Mouse (Mus musculus) limb, embryonic 11.5 days (tissue): Measurements from ENCODE around the gene Sp2. TPM values are rescaled to one million over a fixed set of nuclear protein-coding genes. Genes with fewer than 3 reads are reported as not detected.

Experiments
- ATAC-seq: fragments of 200-750 bp; cut with Nextera tagmentation; 2 replicates; pipeline ENCODE4 v1.8.0; 2017; ENCODE audit warnings: low read depth; ENCODE audit not compliant: insufficient number of reproducible peaks, low FRiP score, low TSS enrichment
- DNase-seq: peaks from one replicate; pipeline ENCODE4 v3.0.0-alpha.2; 2015; ENCODE audit warnings: low spot score
- H3K27ac ChIP-seq: fragments of 300-500 bp; sonication (generic); replicated peaks from 2 replicates; pipeline ENCODE4 v1.5.1; 2014; ENCODE audit warnings: low read depth, mild to moderate bottlenecking, low read length
- H3K27me3 ChIP-seq: fragments of 300-500 bp; sonication (generic); 2 replicates; pipeline ENCODE4 v1.6.1; 2014; ENCODE audit warnings: mild to moderate bottlenecking, low read length, mixed read lengths; ENCODE audit not compliant: control insufficient read depth, insufficient read depth
- H3K36me3 ChIP-seq: fragments of 300-500 bp; sonication (generic); 2 replicates; pipeline ENCODE4 v1.6.1; 2014; ENCODE audit warnings: mild to moderate bottlenecking, low read length, moderate library complexity, mixed read lengths; ENCODE audit not compliant: control insufficient read depth, insufficient read depth
- H3K4me1 ChIP-seq: fragments of 300-500 bp; sonication (generic); 2 replicates; pipeline ENCODE4 v1.6.1; 2014; ENCODE audit warnings: low read length, mixed read lengths; ENCODE audit not compliant: control insufficient read depth, insufficient read depth
- H3K4me2 ChIP-seq: fragments of 300-500 bp; sonication (generic); 2 replicates; pipeline ENCODE4 v1.6.1; 2014; ENCODE audit warnings: low read depth, mild to moderate bottlenecking, moderate library complexity; ENCODE audit not compliant: severe bottlenecking
- H3K4me3 ChIP-seq: fragments of 300-500 bp; sonication (generic); 2 replicates; pipeline ENCODE4 v1.5.1; 2014; ENCODE audit warnings: low read depth, low read length
- H3K9ac ChIP-seq: fragments of 300-500 bp; sonication (generic); 2 replicates; pipeline ENCODE4 v1.6.1; 2014; ENCODE audit warnings: mild to moderate bottlenecking, low read length
- H3K9me3 ChIP-seq: fragments of 300-500 bp; sonication (generic); 2 replicates; pipeline ENCODE4 v1.6.1; 2016; ENCODE audit warnings: low read length; ENCODE audit not compliant: control insufficient read depth
- WGBS: fragments of 180-500 bp; shearing (Covaris S2); extraction: QIAGEN DNeasy Blood & Tissue Kit; methylation state at CpG from one replicate; pipeline ENCODE4 v1.1.7; 2014; 5-methylcytosine and 5-hydroxymethylcytosine counted together
- polyA plus RNA-seq: library from polyadenylated mRNA; unstranded; fragments of >200 nt; fragmentation: Nextera tagmentation; extraction: Ambion mirVana; gene quantifications from 2 replicates; pipeline ENCODE4 v1.2.1, GENCODE M21; 2014

Sp2 gene
- polyA plus RNA-seq, 1 experiment from 2014 or later = 23.4 TPM

DNA sequence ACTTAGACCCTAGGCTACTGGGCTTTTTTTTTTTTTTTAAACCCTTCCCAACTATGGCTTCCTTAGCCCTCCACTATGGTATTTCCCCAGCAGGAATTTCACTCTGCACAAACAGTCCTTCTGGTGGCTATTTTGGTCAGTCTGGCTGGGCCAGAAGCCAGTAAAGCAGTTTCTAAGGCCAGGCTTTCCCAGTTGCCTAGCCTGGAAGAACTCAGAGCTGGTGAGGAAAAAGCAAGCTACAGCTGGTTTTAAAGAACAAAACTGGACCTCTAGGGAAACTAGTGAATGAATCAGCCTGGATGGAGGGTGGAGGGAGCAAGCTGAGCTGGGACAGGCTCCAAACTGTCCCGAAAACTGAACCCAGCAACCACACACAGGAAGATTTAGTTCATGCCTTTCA lies 13.0 kb downstream of the Sp2 start:
- ATAC-seq (no peak), DNase-seq (no peak)
- 74% methylated on average over 1 of the region's 1 CpGs for WGBS
- no peaks in the 10 kb centered on the region for H3K27me3 ChIP-seq
- H3K9ac ChIP-seq = no peak overlapping the region
- no peak overlapping the region for H3K4me3 ChIP-seq
- no peaks in the 10 kb centered on the region for H3K9me3 ChIP-seq
- H3K4me2 ChIP-seq = no peak overlapping the region
- no peaks in the 10 kb centered on the region for H3K4me1 ChIP-seq
- H3K36me3 ChIP-seq = no peaks in the 10 kb centered on the region
- H3K27ac ChIP-seq = no peak overlapping the region

DNA sequence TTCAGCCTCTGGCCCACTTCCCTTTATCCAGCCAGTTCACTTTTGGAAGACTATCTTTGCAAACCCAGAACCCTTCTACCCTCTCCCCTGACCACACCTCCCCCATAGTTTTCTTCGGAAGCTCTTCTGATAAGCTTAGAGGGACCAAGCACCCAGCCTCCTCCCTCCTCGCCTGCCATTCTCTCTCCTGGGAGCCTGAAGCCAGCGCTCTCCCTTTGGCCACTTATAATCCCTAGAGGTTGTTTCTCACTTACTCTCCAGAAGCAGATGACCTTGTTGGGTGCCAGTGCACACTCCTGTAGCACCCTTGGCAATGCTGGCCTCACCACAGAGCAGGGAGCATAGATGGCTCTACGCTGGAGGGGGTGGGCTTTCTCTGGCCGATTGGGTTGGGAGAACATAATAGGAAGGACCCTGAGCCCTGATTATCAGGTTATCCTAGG lies 13.5 kb downstream of the Sp2 start:
- Histone ChIP-seq H3K4me2 (no peak overlapping the region), H3K4me3 (no peak overlapping the region), H3K27me3 (no peaks in the 10 kb centered on the region), H3K36me3 (0 out of 2 replicates have a peak, but pooled peaks cover 2% of the 10 kb centered on the region), H3K4me1 (no peaks in the 10 kb centered on the region), H3K9ac (no peak overlapping the region), H3K27ac (no peak overlapping the region), H3K9me3 (no peaks in the 10 kb centered on the region)
- WGBS = 78% methylated on average over 5 of the region's 5 CpGs
- DNase-seq = no peak
- no peak for ATAC-seq

DNA sequence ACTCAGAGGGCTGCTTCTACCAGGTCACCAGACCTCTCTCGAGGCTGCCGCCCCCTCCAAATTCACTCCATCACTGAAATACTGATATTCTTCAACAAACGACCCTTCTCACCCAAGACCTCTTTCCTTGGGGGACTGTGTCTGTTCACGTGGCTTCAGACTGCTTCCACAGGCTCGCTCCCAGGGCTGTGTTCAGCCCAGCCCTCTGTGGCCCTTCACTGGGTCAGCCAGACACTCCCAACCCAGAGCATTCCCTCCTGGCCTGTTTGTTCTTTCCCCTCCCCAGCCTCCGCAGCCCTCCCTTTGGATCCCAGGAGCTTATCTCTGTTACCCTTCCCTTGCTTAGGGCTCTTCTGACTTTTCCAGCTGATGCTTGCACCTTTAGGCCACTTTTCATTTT lies 14.3 kb downstream of the Sp2 start:
- ATAC-seq = no peak
- Histone ChIP-seq H3K36me3 (0 out of 2 replicates have a peak, but pooled peaks cover 2% of the 10 kb centered on the region), H3K4me1 (no peaks in the 10 kb centered on the region), H3K9ac (no peak overlapping the region), H3K27me3 (no peaks in the 10 kb centered on the region), H3K27ac (no peak overlapping the region), H3K4me3 (no peak overlapping the region), H3K9me3 (no peaks in the 10 kb centered on the region), H3K4me2 (no peak overlapping the region)
- 67% methylated on average over 6 of the region's 6 CpGs for WGBS
- DNase-seq = no peak

DNA sequence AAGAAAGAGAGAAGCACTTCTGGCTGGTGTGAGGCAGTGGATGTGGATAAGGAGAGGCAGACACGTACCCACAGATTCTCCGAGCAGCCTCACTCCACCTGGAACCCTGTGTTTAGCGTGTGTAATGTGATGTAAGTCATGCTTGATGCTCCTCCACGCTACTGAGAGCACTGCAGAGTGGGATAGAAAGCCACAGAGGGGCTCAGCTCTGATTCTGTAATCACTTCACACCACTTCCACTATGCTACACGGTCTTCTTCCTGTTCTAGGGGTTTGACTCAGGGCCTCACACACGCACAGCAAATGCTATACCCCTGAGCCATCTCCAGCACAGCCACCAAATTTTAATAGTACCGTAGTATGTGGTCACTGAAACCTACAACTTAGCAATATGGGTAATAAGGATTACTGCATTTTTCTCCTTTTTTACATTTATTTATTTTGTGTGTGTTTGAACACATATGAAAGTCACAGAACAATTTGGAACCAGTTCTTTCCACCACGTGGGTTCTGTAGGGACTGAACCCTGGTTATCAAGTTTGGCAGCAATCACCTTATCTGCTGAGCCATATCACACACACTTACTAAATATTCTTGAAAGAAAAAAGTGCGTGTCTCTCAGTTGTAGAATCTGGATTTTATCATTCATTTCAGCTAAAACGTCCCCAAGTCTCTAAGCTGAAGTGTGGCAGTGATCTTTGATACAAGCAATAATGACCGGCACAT lies 15.1 kb downstream of the Sp2 start:
- ATAC-seq (no peak), DNase-seq (no peak)
- WGBS = 86% methylated on average over 11 of the region's 11 CpGs
- H3K9ac ChIP-seq = no peak overlapping the region
- no peaks in the 10 kb centered on the region for H3K27me3 ChIP-seq
- H3K36me3 ChIP-seq = peaks cover 2% of the 10 kb centered on the region; the same call in 1 of the 2 replicates
- no peak overlapping the region for H3K4me2 ChIP-seq
- no peaks in the 10 kb centered on the region for H3K4me1 ChIP-seq
- no peak overlapping the region for H3K4me3 ChIP-seq
- no peaks in the 10 kb centered on the region for H3K9me3 ChIP-seq
- H3K27ac ChIP-seq = no peak overlapping the region

DNA sequence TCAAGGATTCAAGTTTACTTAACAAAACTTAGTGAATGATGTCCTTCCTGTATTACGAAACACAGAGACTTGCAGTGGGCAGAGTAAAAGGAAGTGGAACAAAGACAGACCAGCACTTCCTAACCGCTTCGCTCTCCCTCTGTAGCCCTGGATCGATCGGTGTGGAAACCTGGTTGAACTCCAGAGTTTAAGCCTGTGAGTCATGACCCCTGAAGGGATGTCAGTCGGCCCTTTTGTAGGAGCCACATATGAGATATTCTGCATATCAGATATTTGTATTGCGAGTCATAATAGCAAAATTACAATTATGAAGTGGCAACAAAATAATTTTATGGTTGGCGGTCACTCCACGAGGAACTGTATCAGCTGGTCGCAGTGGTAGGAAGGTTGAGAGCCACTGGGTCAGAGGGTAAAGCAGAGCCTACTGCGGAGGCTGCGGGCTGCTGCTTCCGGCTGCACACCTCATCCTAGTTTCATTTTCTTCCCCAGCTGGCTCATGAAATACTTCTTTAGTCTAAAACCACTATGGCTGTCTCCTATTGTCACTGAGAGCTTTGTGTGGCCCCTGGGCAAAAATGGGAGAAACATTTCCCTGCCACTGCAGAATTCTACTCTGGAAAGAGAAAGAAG lies 15.7 kb downstream of the Sp2 start:
- no peaks in the 10 kb centered on the region for H3K9me3 ChIP-seq
- no peak overlapping the region for H3K9ac ChIP-seq
- WGBS = 92% methylated on average over 13 of the region's 13 CpGs
- no peak overlapping the region for H3K4me2 ChIP-seq
- ATAC-seq (no peak), DNase-seq (no peak)
- H3K27me3 ChIP-seq = no peaks in the 10 kb centered on the region
- H3K27ac ChIP-seq = no peak overlapping the region
- peaks cover 2% of the 10 kb centered on the region; the same call in 1 of the 2 replicates for H3K36me3 ChIP-seq
- no peak overlapping the region for H3K4me3 ChIP-seq
- H3K4me1 ChIP-seq = no peaks in the 10 kb centered on the region

DNA sequence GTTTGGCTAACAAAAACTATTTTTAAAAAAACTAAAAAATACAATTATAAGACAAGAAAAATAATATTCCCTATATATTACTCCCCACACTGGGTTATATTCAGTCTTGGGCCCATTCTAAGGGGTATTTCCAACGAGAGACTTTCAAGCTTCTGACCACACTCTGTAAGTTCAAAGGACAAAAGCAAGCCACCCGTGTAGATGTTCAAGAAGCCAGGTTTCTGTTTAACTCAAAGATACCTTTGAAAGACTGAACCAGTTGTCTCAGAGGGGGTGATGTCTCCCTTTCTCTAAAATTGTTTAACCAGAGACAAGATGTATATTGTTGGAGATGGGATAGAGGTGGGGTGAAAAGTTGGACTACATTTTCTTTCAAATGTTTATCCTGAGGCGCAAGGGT lies 16.6 kb downstream of the Sp2 start:
- no peak overlapping the region for H3K27ac ChIP-seq
- H3K9me3 ChIP-seq = no peaks in the 10 kb centered on the region
- H3K4me1 ChIP-seq = no peaks in the 10 kb centered on the region
- H3K36me3 ChIP-seq = peaks cover 2% of the 10 kb centered on the region; the same call in 1 of the 2 replicates
- DNase-seq (no peak), ATAC-seq (no peak)
- 93% methylated on average over 3 of the region's 3 CpGs for WGBS
- H3K4me3 ChIP-seq = no peak overlapping the region
- H3K9ac ChIP-seq = no peak overlapping the region
- H3K27me3 ChIP-seq = no peaks in the 10 kb centered on the region
- H3K4me2 ChIP-seq = no peak overlapping the region

DNA sequence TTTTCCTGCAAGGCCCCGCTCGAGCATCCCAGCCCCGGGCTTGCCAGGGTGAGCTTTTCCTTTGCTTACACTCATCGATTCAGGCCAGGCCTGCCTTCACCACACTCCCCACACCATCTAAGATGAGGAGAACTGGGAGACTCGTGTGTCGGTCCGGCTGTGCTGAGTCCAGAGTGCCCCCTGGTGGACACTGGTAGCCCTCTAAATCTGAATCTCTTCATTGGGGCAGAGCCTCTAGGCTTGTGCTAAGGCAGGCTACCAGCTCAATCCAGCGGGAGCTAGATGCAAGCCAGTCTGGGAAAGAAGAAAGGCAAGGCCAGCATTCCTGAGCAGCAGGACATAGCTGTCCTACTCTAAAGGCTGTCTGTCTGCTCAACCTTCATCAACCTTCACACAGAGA lies 19.2 kb downstream of the Sp2 start:
- H3K27ac ChIP-seq = no peak overlapping the region
- ATAC-seq = peak; percentile 39; the same call in 1 of the 2 replicates
- WGBS = 25% methylated on average over 8 of the region's 8 CpGs
- H3K9ac ChIP-seq = no peak overlapping the region
- no peak overlapping the region for H3K4me3 ChIP-seq
- H3K4me1 ChIP-seq = no peaks in the 10 kb centered on the region
- no peak overlapping the region for H3K4me2 ChIP-seq
- no peaks in the 10 kb centered on the region for H3K27me3 ChIP-seq
- DNase-seq = peak; percentile 91
- no peaks in the 10 kb centered on the region for H3K9me3 ChIP-seq
- peaks cover 14% of the 10 kb centered on the region for H3K36me3 ChIP-seq

DNA sequence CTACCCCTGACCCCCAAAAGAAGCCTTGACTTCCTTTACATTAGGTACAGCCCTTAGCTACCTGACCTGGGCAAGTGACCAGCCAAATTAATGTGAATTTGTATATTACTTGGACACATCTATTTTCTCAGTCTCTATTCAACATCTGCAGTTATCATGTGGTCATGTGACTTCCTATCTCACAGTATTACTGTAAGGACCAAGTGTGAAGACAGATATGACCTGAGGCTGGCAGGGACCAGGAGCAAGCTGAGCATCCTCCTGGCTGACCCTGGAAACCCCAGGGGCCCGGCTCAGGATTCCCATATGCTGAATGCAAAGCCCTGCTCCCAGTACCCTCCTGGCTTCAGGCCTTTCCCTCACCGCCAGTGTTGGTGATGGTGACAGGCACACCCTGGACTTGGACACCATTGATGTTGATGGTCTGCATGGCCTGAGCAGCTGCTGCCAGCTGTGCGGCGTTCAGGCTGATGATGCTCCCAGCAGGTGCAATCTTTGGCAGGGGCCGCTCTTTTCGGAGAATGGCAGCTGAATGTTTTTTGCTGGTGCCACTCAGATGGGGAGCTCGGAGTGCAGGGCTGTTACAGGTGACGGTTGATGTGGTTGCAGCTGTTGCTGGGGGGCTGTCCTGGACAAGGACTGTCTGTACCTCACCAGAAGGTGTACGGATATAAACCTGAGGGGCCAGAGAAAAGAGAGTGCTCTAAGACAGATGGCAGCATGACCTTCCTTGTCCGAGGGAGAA lies 25.5 kb downstream of the Sp2 start:
- Histone ChIP-seq H3K9me3 (no peaks in the 10 kb centered on the region), H3K9ac (no peak overlapping the region), H3K4me2 (no peak overlapping the region), H3K4me3 (no peak overlapping the region), H3K4me1 (no peaks in the 10 kb centered on the region), H3K27ac (no peak overlapping the region), H3K36me3 (peaks cover 37% of the 10 kb centered on the region), H3K27me3 (no peaks in the 10 kb centered on the region)
- 92% methylated on average over 10 of the region's 10 CpGs for WGBS
- DNase-seq (no peak), ATAC-seq (no peak)
